Mouse (Mus musculus): Measurements from ENCODE around the gene Ppp1r3f. TPM values are rescaled to one million over a fixed set of nuclear protein-coding genes. Genes with fewer than 3 reads are reported as not detected.

Ppp1r3f gene
- 7.0 and 11.5 TPM in 2 replicates for polyA plus RNA-seq (2011; ENCODE audit: insufficient read depth, insufficient read length, low read depth, missing spikeins)

- TF ChIP-seq CTCF (IDR thresholded peaks at IDR 0.05; ENCODE audit: low read depth, low read length) (no peak), POLR2A (IDR thresholded peaks at IDR 0.05; ENCODE audit: insufficient read depth, low read length) (no peak), EP300 (IDR thresholded peaks at IDR 0.05; ENCODE audit: insufficient read depth, low read depth, low read length) (no peak)
- Histone ChIP-seq H3K9ac (ENCODE audit: low read depth, poor library complexity, severe bottlenecking) (peak within 1 kb of the TSS; percentile 97), H3K27me3 (ENCODE audit: control insufficient read depth, insufficient read depth, low read length, poor library complexity, severe bottlenecking) (no peaks in the 10 kb centered on the region), H3K9me3 (replicated peaks; ENCODE audit: control insufficient read depth, insufficient read depth, low read length, poor library complexity, severe bottlenecking) (no peaks in the 10 kb centered on the region), H3K36me3 (ENCODE audit: control insufficient read depth, insufficient read depth, low read length, poor library complexity, severe bottlenecking) (no peaks in the 10 kb centered on the region), H3K4me3 (ENCODE audit: low read depth, low read length) (peak within 1 kb of the TSS; percentile 80), H3K27ac (ENCODE audit: insufficient read depth, low read length) (peak within 1 kb of the TSS; percentile 63), H3K4me1 (ENCODE audit: control insufficient read depth, insufficient read depth, low read length) (peaks cover 1% of the 10 kb centered on the region)
Measured at GRCm38 (mm10) chrX:7574087-7574884, at the start of gene Ppp1r3f. TSS of gene Ppp1r3f (minus strand) at chrX:7574283.

DNA sequence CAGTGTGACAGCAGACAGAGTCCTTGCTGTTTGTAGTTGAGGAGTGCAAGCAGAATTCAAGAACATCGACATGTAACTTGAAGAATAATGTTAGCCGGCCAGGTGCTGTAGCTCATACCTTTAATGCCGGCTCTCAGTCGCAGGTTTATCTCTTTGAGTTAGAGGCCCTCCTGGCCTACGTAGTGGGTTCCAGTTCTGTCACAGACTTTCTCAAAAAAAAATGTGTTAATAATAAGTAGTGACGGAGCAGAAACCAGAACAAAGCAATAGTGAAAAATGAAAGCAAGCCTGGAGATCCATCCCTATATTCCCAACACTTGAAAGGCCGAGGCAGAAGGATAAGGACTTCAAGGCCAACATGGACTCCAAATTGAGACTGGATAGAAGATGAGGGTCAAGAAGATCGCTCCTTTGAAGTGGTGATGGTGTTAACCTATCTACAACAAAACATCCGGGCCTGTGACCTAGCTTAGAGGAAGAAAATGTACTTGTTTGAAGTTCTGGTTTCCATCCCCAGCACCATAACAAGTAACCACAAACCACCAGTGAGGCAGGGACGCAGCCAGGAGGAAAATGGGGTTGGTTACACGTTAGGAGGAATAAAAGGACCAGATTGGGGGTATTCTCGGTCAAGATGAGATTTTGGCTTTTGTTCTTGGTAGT is 43.9 kb upstream of the Ppp1r3f start:
- H3K27ac ChIP-seq (ENCODE audit: insufficient read depth, low read length): no peak overlapping the region
- H3K4me1 ChIP-seq (ENCODE audit: control insufficient read depth, insufficient read depth, low read length): no peaks in the 10 kb centered on the region
- TF ChIP-seq CTCF (IDR thresholded peaks at IDR 0.05; ENCODE audit: low read depth, low read length) (no peak), EP300 (IDR thresholded peaks at IDR 0.05; ENCODE audit: insufficient read depth, low read depth, low read length) (no peak), POLR2A (IDR thresholded peaks at IDR 0.05; ENCODE audit: insufficient read depth, low read length) (no peak)
- no peak overlapping the region for H3K4me3 ChIP-seq (ENCODE audit: low read depth, low read length)
- no peaks in the 10 kb centered on the region for H3K27me3 ChIP-seq (ENCODE audit: control insufficient read depth, insufficient read depth, low read length, poor library complexity, severe bottlenecking)
- H3K36me3 ChIP-seq (ENCODE audit: control insufficient read depth, insufficient read depth, low read length, poor library complexity, severe bottlenecking): no peaks in the 10 kb centered on the region
- no peaks in the 10 kb centered on the region for H3K9me3 ChIP-seq (replicated peaks; ENCODE audit: control insufficient read depth, insufficient read depth, low read length, poor library complexity, severe bottlenecking)
- no peak overlapping the region for H3K9ac ChIP-seq (ENCODE audit: low read depth, poor library complexity, severe bottlenecking)

- H3K27ac ChIP-seq (ENCODE audit: insufficient read depth, low read length): no peak overlapping the region
- no peak overlapping the region for H3K9ac ChIP-seq (ENCODE audit: low read depth, poor library complexity, severe bottlenecking)
Measured at GRCm38 (mm10) chrX:7610536-7611258, 36.6 kb upstream of the Ppp1r3f start.

GRCm38 (mm10) chrX:7610035-7610434 is 36.0 kb upstream of the Ppp1r3f start:
- no peaks in the 10 kb centered on the region for H3K36me3 ChIP-seq (ENCODE audit: control insufficient read depth, insufficient read depth, low read length, poor library complexity, severe bottlenecking)
- H3K27ac ChIP-seq (ENCODE audit: insufficient read depth, low read length): no peak overlapping the region
- no peaks in the 10 kb centered on the region for H3K9me3 ChIP-seq (replicated peaks; ENCODE audit: control insufficient read depth, insufficient read depth, low read length, poor library complexity, severe bottlenecking)
- no peaks in the 10 kb centered on the region for H3K4me1 ChIP-seq (ENCODE audit: control insufficient read depth, insufficient read depth, low read length)
- H3K4me3 ChIP-seq (ENCODE audit: low read depth, low read length): peak overlapping the region; percentile 54
- no peak overlapping the region for H3K9ac ChIP-seq (ENCODE audit: low read depth, poor library complexity, severe bottlenecking)
- H3K27me3 ChIP-seq (ENCODE audit: control insufficient read depth, insufficient read depth, low read length, poor library complexity, severe bottlenecking): no peaks in the 10 kb centered on the region; the same call in none of the 2 replicates
- TF ChIP-seq CTCF (IDR thresholded peaks at IDR 0.05; ENCODE audit: low read depth, low read length): no peak

More at GRCm38 (mm10) chrX:7610536-7611258, 36.6 kb upstream of the Ppp1r3f start:
- Histone ChIP-seq H3K4me1 (ENCODE audit: control insufficient read depth, insufficient read depth, low read length) (no peaks in the 10 kb centered on the region), H3K4me3 (ENCODE audit: low read depth, low read length) (peak overlapping the region; percentile 63), H3K9me3 (replicated peaks; ENCODE audit: control insufficient read depth, insufficient read depth, low read length, poor library complexity, severe bottlenecking) (no peaks in the 10 kb centered on the region), H3K36me3 (ENCODE audit: control insufficient read depth, insufficient read depth, low read length, poor library complexity, severe bottlenecking) (no peaks in the 10 kb centered on the region), H3K27me3 (ENCODE audit: control insufficient read depth, insufficient read depth, low read length, poor library complexity, severe bottlenecking) (no peaks in the 10 kb centered on the region; the same call in none of the 2 replicates)
- TF ChIP-seq CTCF (IDR thresholded peaks at IDR 0.05; ENCODE audit: low read depth, low read length) (no peak), POLR2A (IDR thresholded peaks at IDR 0.05; ENCODE audit: insufficient read depth, low read length) (no peak), EP300 (IDR thresholded peaks at IDR 0.05; ENCODE audit: insufficient read depth, low read depth, low read length) (no peak)

GRCm38 (mm10) chrX:7606783-7607182 is 32.7 kb upstream of the Ppp1r3f start, which contains the start of gene Cacna1f:
TSS of gene Cacna1f (plus strand) at chrX:7607083.
- Histone ChIP-seq H3K9ac (ENCODE audit: low read depth, poor library complexity, severe bottlenecking) (no peak within 1 kb of the TSS), H3K4me3 (ENCODE audit: low read depth, low read length) (no peak within 1 kb of the TSS), H3K36me3 (ENCODE audit: control insufficient read depth, insufficient read depth, low read length, poor library complexity, severe bottlenecking) (no peaks in the 10 kb centered on the region), H3K27ac (ENCODE audit: insufficient read depth, low read length) (no peak within 1 kb of the TSS), H3K27me3 (ENCODE audit: control insufficient read depth, insufficient read depth, low read length, poor library complexity, severe bottlenecking) (no peaks in the 10 kb centered on the region; the same call in none of the 2 replicates), H3K9me3 (replicated peaks; ENCODE audit: control insufficient read depth, insufficient read depth, low read length, poor library complexity, severe bottlenecking) (no peaks in the 10 kb centered on the region), H3K4me1 (ENCODE audit: control insufficient read depth, insufficient read depth, low read length) (no peaks in the 10 kb centered on the region)
- TF ChIP-seq POLR2A (IDR thresholded peaks at IDR 0.05; ENCODE audit: insufficient read depth, low read length) (no peak), CTCF (IDR thresholded peaks at IDR 0.05; ENCODE audit: low read depth, low read length) (no peak), EP300 (IDR thresholded peaks at IDR 0.05; ENCODE audit: insufficient read depth, low read depth, low read length) (no peak)

Measured in ES-Bruce4 (cell line).